Mouse (Mus musculus) erythroblast, embryonic 14.5 days (primary cell): ENCODE results near the gene Rft1. TPM values are rescaled to one million over a fixed set of nuclear protein-coding genes. Genes with fewer than 3 reads are reported as not detected.

ENCODE experiments used
- H3K27me3 ChIP-seq: 2 replicates; pipeline ENCODE4 v1.6.1; 2012; ENCODE audit warnings: inconsistent platforms; ENCODE audit not compliant: control insufficient read depth
- H3K36me3 ChIP-seq: 2 replicates; pipeline ENCODE4 v1.6.1; 2012; ENCODE audit warnings: mild to moderate bottlenecking, inconsistent platforms; ENCODE audit not compliant: control insufficient read depth
- H3K4me1 ChIP-seq: 2 replicates; pipeline ENCODE4 v1.6.1; 2012; ENCODE audit warnings: inconsistent platforms; ENCODE audit not compliant: control insufficient read depth
- H3K4me3 ChIP-seq: replicated peaks from 2 replicates; pipeline ENCODE3; 2012; ENCODE audit warnings: moderate library complexity, mild to moderate bottlenecking, inconsistent platforms
- H3K9me3 ChIP-seq: 2 replicates; pipeline ENCODE4 v1.6.1; 2012; ENCODE audit warnings: low read length, inconsistent platforms, mixed read lengths; ENCODE audit not compliant: control insufficient read depth
- GATA1 ChIP-seq: IDR thresholded peaks from 2 replicates; pipeline ENCODE4 v1.6.1; 2012; ENCODE audit warnings: low read length, inconsistent platforms, mixed read lengths
- TAL1 ChIP-seq: IDR thresholded peaks from 3 replicates; pipeline ENCODE4 v1.6.1; 2012; ENCODE audit warnings: low read length, inconsistent platforms, mixed read lengths
- polyA plus RNA-seq: library from polyadenylated mRNA; stranded (reverse); fragments of >175 nt; gene quantifications from 2 replicates; pipeline ENCODE4 v1.2.3, GENCODE M21; 2012

Gene Rft1
- 0.02 and 0.05 TPM in 2 replicates for polyA plus RNA-seq

- Histone ChIP-seq H3K27me3 (no peaks in the 10 kb centered on the region), H3K4me3 (peak within 1 kb of the TSS; percentile 85), H3K4me1 (peaks cover 20% of the 10 kb centered on the region), H3K36me3 (peaks cover 6% of the 10 kb centered on the region), H3K9me3 (no peaks in the 10 kb centered on the region)
- TF ChIP-seq GATA1 (no peak), TAL1 (no peak)
These were observed at the start of gene Rft1 for GRCm38 (mm10) chr14:30653943-30654659. TSS of gene Rft1 (plus strand) at chr14:30654360.

- Histone ChIP-seq H3K4me3 (no peak overlapping the region), H3K4me1 (no peaks in the 10 kb centered on the region; the same call in 1 of the 2 replicates), H3K36me3 (peaks cover 6% of the 10 kb centered on the region), H3K27me3 (no peaks in the 10 kb centered on the region), H3K9me3 (no peaks in the 10 kb centered on the region)
- TF ChIP-seq TAL1 = no peak
- no peak for TF ChIP-seq GATA1
These were observed 47.3 kb upstream of the Rft1 start for GRCm38 (mm10) chr14:30606817-30607216.

GRCm38 (mm10) chr14:30607696-30608095, 46.5 kb upstream of the Rft1 start:
- TF ChIP-seq GATA1 = no peak
- no peak for TF ChIP-seq TAL1
- H3K9me3 ChIP-seq = no peaks in the 10 kb centered on the region
- H3K4me3 ChIP-seq = no peak overlapping the region
- peaks cover 3% of the 10 kb centered on the region for H3K36me3 ChIP-seq
- peaks cover 5% of the 10 kb centered on the region for H3K4me1 ChIP-seq
- H3K27me3 ChIP-seq = no peaks in the 10 kb centered on the region

GRCm38 (mm10) chr14:30608176-30608575, 46.0 kb upstream of the Rft1 start:
- Histone ChIP-seq H3K36me3 (peaks cover 3% of the 10 kb centered on the region), H3K9me3 (no peaks in the 10 kb centered on the region), H3K4me1 (peaks cover 5% of the 10 kb centered on the region), H3K27me3 (no peaks in the 10 kb centered on the region), H3K4me3 (no peak overlapping the region)
- TF ChIP-seq TAL1 (no peak), GATA1 (no peak)

- Histone ChIP-seq H3K27me3 (no peaks in the 10 kb centered on the region), H3K4me3 (no peak overlapping the region), H3K36me3 (peaks cover 3% of the 10 kb centered on the region), H3K4me1 (peaks cover 5% of the 10 kb centered on the region), H3K9me3 (no peaks in the 10 kb centered on the region)
- TF ChIP-seq TAL1 = no peak
- TF ChIP-seq GATA1 = no peak
These were observed 44.7 kb upstream of the Rft1 start for GRCm38 (mm10) chr14:30609499-30609898.

GRCm38 (mm10) chr14:30610304-30610703, 43.9 kb upstream of the Rft1 start:
- H3K4me1 ChIP-seq = peaks cover 7% of the 10 kb centered on the region
- TF ChIP-seq TAL1 (no peak), GATA1 (no peak)
- H3K27me3 ChIP-seq = no peaks in the 10 kb centered on the region
- no peak overlapping the region for H3K4me3 ChIP-seq
- H3K9me3 ChIP-seq = no peaks in the 10 kb centered on the region
- peaks cover 3% of the 10 kb centered on the region for H3K36me3 ChIP-seq

- H3K4me1 ChIP-seq = peaks cover 7% of the 10 kb centered on the region
- H3K27me3 ChIP-seq = no peaks in the 10 kb centered on the region
- H3K36me3 ChIP-seq = peaks cover 3% of the 10 kb centered on the region
- TF ChIP-seq GATA1 (no peak), TAL1 (no peak)
- H3K4me3 ChIP-seq = no peak overlapping the region
- no peaks in the 10 kb centered on the region for H3K9me3 ChIP-seq
These were observed 43.2 kb upstream of the Rft1 start for GRCm38 (mm10) chr14:30610940-30611339.

GRCm38 (mm10) chr14:30612523-30612922, 41.6 kb upstream of the Rft1 start:
- Histone ChIP-seq H3K27me3 (no peaks in the 10 kb centered on the region), H3K9me3 (no peaks in the 10 kb centered on the region), H3K4me3 (no peak overlapping the region), H3K4me1 (peaks cover 7% of the 10 kb centered on the region), H3K36me3 (no peaks in the 10 kb centered on the region; the same call in 1 of the 2 replicates)
- no peak for TF ChIP-seq TAL1

- H3K36me3 ChIP-seq = no peaks in the 10 kb centered on the region; the same call in 1 of the 2 replicates
- H3K4me3 ChIP-seq = no peak overlapping the region
- no peaks in the 10 kb centered on the region for H3K27me3 ChIP-seq
- no peaks in the 10 kb centered on the region for H3K9me3 ChIP-seq
- no peak for TF ChIP-seq TAL1
- H3K4me1 ChIP-seq = peaks cover 7% of the 10 kb centered on the region
These were observed 41.0 kb upstream of the Rft1 start for GRCm38 (mm10) chr14:30612962-30613715.
